Mouse (Mus musculus) monocyte, adult 2 months (primary cell): ENCODE measurements around the gene Zfp93.
"Not testable (repeated sequence)": the region's sequence is repeated elsewhere in the genome, so short reads cannot be mapped to it uniquely, and the experiment has no call there.

ENCODE experiments used
- DNase-seq, 2 experiments: peaks; one replicate each; pipeline ENCODE4 v3.0.0; 2022; ENCODE audit warnings: low spot score in 2 of 2, low read depth in 1 of 2

Zfp93 gene

GRCm38 (mm10) chr7:24270288-24270672 lies at the start of gene Zfp93:
Zfp93 (plus strand) TSS chr7:24270420.
- DNase-seq: no peak

GRCm38 (mm10) chr7:24237040-24237791 lies 33.0 kb upstream of the Zfp93 start, which contains the start of gene Zfp109:
Zfp109 (minus strand) TSS chr7:24237560.
- DNase-seq: peak in 1 of 2 experiments; percentile 7

GRCm38 (mm10) chr7:24253779-24254615 lies 16.2 kb upstream of the Zfp93 start:
- no peak for DNase-seq

- peak in 1 of 2 experiments; percentile 19 for DNase-seq
These were observed 15.4 kb upstream of the Zfp93 start, which contains the start of gene Zfp108 for GRCm38 (mm10) chr7:24254633-24255474. Zfp108 (plus strand) TSS chr7:24254794.

GRCm38 (mm10) chr7:24259306-24259999 lies 10.8 kb upstream of the Zfp93 start:
- DNase-seq: no peak

- no peak for DNase-seq
These were observed 10.3 kb upstream of the Zfp93 start for GRCm38 (mm10) chr7:24260000-24260312.

- no peak for DNase-seq
These were observed 1.8 kb upstream of the Zfp93 start for GRCm38 (mm10) chr7:24268176-24269155.

GRCm38 (mm10) chr7:24269256-24269655 lies 964 bp upstream of the Zfp93 start:
- no peak for DNase-seq

- DNase-seq: no peak
These were observed 443 bp upstream of the Zfp93 start for GRCm38 (mm10) chr7:24269667-24270287.

GRCm38 (mm10) chr7:24271191-24271590 lies 971 bp downstream of the Zfp93 start:
- DNase-seq: no peak

GRCm38 (mm10) chr7:24274456-24274855 lies 4.2 kb downstream of the Zfp93 start:
- no peak for DNase-seq

- not testable (repeated sequence) for DNase-seq
These were observed 8.6 kb downstream of the Zfp93 start for GRCm38 (mm10) chr7:24278771-24279170.

GRCm38 (mm10) chr7:24280031-24280857 lies 10.0 kb downstream of the Zfp93 start:
- DNase-seq: no peak

GRCm38 (mm10) chr7:24280858-24281145 lies 10.6 kb downstream of the Zfp93 start:
- DNase-seq: no peak

GRCm38 (mm10) chr7:24286090-24286489 lies 15.9 kb downstream of the Zfp93 start:
- no peak for DNase-seq

GRCm38 (mm10) chr7:24286916-24287315 lies 16.7 kb downstream of the Zfp93 start:
- DNase-seq: no peak

GRCm38 (mm10) chr7:24287670-24288069 lies 17.4 kb downstream of the Zfp93 start:
- no peak for DNase-seq

- DNase-seq: no peak
These were observed 18.3 kb downstream of the Zfp93 start for GRCm38 (mm10) chr7:24288512-24288911.
